Mouse (Mus musculus) limb, embryonic 14.5 days (tissue): Measurements from ENCODE around the gene Slc22a14. TPM values are rescaled to one million over a fixed set of nuclear protein-coding genes. Genes with fewer than 3 reads are reported as not detected.

Source experiments
- ATAC-seq: fragments of 200-750 bp; cut with Nextera tagmentation; 2 replicates; pipeline ENCODE4 v1.8.0; 2017; ENCODE audit warnings: low read depth, moderate number of reproducible peaks, moderate TSS enrichment; ENCODE audit not compliant: low FRiP score
- DNase-seq: peaks from one replicate; pipeline ENCODE4 v3.0.0-alpha.2; 2015; ENCODE audit warnings: low spot score
- H3K27ac ChIP-seq: fragments of 300-500 bp; sonication (generic); replicated peaks from 2 replicates; pipeline ENCODE4 v1.5.1; 2014; ENCODE audit warnings: low read depth, mild to moderate bottlenecking, low read length, moderate library complexity, mixed read lengths
- H3K27me3 ChIP-seq: fragments of 300-500 bp; sonication (generic); 2 replicates; pipeline ENCODE4 v1.6.1; 2014; ENCODE audit warnings: low read length, mixed read lengths; ENCODE audit not compliant: control insufficient read depth, insufficient read depth
- H3K36me3 ChIP-seq: fragments of 300-500 bp; sonication (generic); 2 replicates; pipeline ENCODE4 v1.6.1; 2014; ENCODE audit warnings: mild to moderate bottlenecking, low read length, moderate library complexity, mixed read lengths; ENCODE audit not compliant: control insufficient read depth, insufficient read depth
- H3K4me1 ChIP-seq: fragments of 300-500 bp; sonication (generic); 2 replicates; pipeline ENCODE4 v1.6.1; 2014; ENCODE audit warnings: antibody characterized with exemption, low read length, mixed read lengths; ENCODE audit not compliant: control insufficient read depth, insufficient read depth
- H3K4me2 ChIP-seq: fragments of 300-500 bp; sonication (generic); replicated peaks from 2 replicates; pipeline ENCODE4 v1.6.1; 2014; ENCODE audit warnings: low read depth, mild to moderate bottlenecking, low read length, moderate library complexity; ENCODE audit not compliant: severe bottlenecking
- H3K4me3 ChIP-seq: fragments of 300-500 bp; sonication (generic); replicated peaks from 2 replicates; pipeline ENCODE4 v1.5.1; 2014; ENCODE audit warnings: low read length
- H3K9ac ChIP-seq: fragments of 300-500 bp; sonication (generic); 2 replicates; pipeline ENCODE4 v1.6.1; 2014; ENCODE audit warnings: mild to moderate bottlenecking, low read depth, low read length, moderate library complexity; ENCODE audit not compliant: severe bottlenecking
- H3K9me3 ChIP-seq: fragments of 300-500 bp; sonication (generic); 2 replicates; pipeline ENCODE4 v1.6.1; 2016; ENCODE audit warnings: low read length; ENCODE audit not compliant: control insufficient read depth
- POLR2A ChIP-seq: fragments of 200-500 bp; IDR thresholded peaks from 2 replicates; pipeline ENCODE4 v1.8.0; 2012; ENCODE audit warnings: inconsistent platforms, mild to moderate bottlenecking, moderate library complexity, borderline replicate concordance; ENCODE audit not compliant: insufficient read depth, insufficient read length; ENCODE audit errors: extremely low read depth
- WGBS: fragments of 180-500 bp; shearing (Covaris S2); extraction: QIAGEN DNeasy Blood & Tissue Kit; methylation state at CpG from one replicate; pipeline ENCODE4 v1.1.7; 2014; 5-methylcytosine and 5-hydroxymethylcytosine counted together
- polyA plus RNA-seq, 2 experiments: library from polyadenylated mRNA; depleted of rRNA in 1 of 2; stranded (reverse) in 1 of 2; unstranded in 1 of 2; fragments of >200 nt; fragmentation: Nextera tagmentation in 1 of 2; extraction: Ambion mirVana in 1 of 2; gene quantifications; 2 replicates each; pipeline versions ENCODE4 v1.2.1 to v1.2.3; 2012 to 2014

The Slc22a14 gene
- polyA plus RNA-seq, 2 experiments = 0.17 to 0.19 TPM

- H3K9ac ChIP-seq = no peak overlapping the region
- H3K27me3 ChIP-seq = no peaks in the 10 kb centered on the region
- H3K4me3 ChIP-seq = no peak overlapping the region
- DNase-seq = no peak
- no peaks in the 10 kb centered on the region for H3K9me3 ChIP-seq
- no peak for ATAC-seq
- no peaks in the 10 kb centered on the region for H3K36me3 ChIP-seq
- no peak overlapping the region for H3K4me2 ChIP-seq
- H3K4me1 ChIP-seq = no peaks in the 10 kb centered on the region
- no peak overlapping the region for H3K27ac ChIP-seq
- 73% methylated on average over 13 of the region's 13 CpGs for WGBS
- TF ChIP-seq POLR2A = no peak
Measured at GRCm38 (mm10) chr9:119146098-119146770, 219.1 kb downstream of the Slc22a14 start.

- Histone ChIP-seq H3K4me2 (no peak overlapping the region), H3K9me3 (no peaks in the 10 kb centered on the region), H3K27ac (no peak overlapping the region), H3K9ac (no peak overlapping the region), H3K4me1 (no peaks in the 10 kb centered on the region), H3K4me3 (no peak overlapping the region), H3K36me3 (no peaks in the 10 kb centered on the region), H3K27me3 (no peaks in the 10 kb centered on the region)
- ATAC-seq = no peak
- TF ChIP-seq POLR2A = no peak
- 65% methylated on average over 6 of the region's 6 CpGs for WGBS
- no peak for DNase-seq
Measured at GRCm38 (mm10) chr9:119145638-119146037, 219.7 kb downstream of the Slc22a14 start.

DNA sequence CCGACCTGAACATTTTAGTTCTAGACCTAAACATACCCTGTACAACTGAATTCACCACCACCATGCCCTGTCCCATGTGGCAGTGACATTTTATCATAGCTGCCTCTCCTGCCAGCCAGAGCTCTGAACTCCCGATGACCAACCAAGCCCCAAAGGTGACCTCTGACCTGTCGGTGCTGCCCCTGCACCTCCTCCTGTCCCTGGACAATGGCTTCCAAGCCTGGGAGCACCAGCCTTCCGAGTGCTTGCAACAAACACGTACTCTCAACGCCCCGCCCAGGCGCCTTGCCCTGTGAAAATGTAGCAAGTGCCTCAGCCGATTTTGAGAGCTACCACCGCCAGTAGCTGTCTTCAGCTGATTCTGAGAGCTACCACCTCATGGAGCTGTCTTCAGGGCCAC lies 220.2 kb downstream of the Slc22a14 start:
- Histone ChIP-seq H3K27me3 (no peaks in the 10 kb centered on the region), H3K9me3 (no peaks in the 10 kb centered on the region), H3K9ac (no peak overlapping the region), H3K36me3 (no peaks in the 10 kb centered on the region), H3K4me2 (no peak overlapping the region), H3K27ac (no peak overlapping the region), H3K4me1 (no peaks in the 10 kb centered on the region), H3K4me3 (no peak overlapping the region)
- ATAC-seq (no peak), DNase-seq (no peak)
- 82% methylated on average over 9 of the region's 10 CpGs for WGBS
- no peak for TF ChIP-seq POLR2A

- DNase-seq = no peak
- WGBS = 85% methylated on average over 8 of the region's 8 CpGs
Measured at GRCm38 (mm10) chr9:119144696-119145095, 220.7 kb downstream of the Slc22a14 start.

GRCm38 (mm10) chr9:119143372-119143771 lies 222.0 kb downstream of the Slc22a14 start:
- no peaks in the 10 kb centered on the region for H3K27me3 ChIP-seq
- no peak overlapping the region for H3K9ac ChIP-seq
- DNase-seq (no peak), ATAC-seq (no peak)
- no peaks in the 10 kb centered on the region for H3K36me3 ChIP-seq
- H3K4me1 ChIP-seq = no peaks in the 10 kb centered on the region
- no peak overlapping the region for H3K4me2 ChIP-seq
- H3K27ac ChIP-seq = no peak overlapping the region
- no peaks in the 10 kb centered on the region for H3K9me3 ChIP-seq
- 74% methylated on average over 9 of the region's 9 CpGs for WGBS
- H3K4me3 ChIP-seq = no peak overlapping the region
- no peak for TF ChIP-seq POLR2A

More at GRCm38 (mm10) chr9:119144696-119145095, 220.7 kb downstream of the Slc22a14 start:
- H3K4me1 ChIP-seq = no peaks in the 10 kb centered on the region
- no peaks in the 10 kb centered on the region for H3K27me3 ChIP-seq
- no peak overlapping the region for H3K4me3 ChIP-seq
- TF ChIP-seq POLR2A = no peak
- no peak overlapping the region for H3K27ac ChIP-seq
- no peaks in the 10 kb centered on the region for H3K36me3 ChIP-seq
- no peak overlapping the region for H3K4me2 ChIP-seq
- ATAC-seq = no peak
- no peak overlapping the region for H3K9ac ChIP-seq
- H3K9me3 ChIP-seq = no peaks in the 10 kb centered on the region
